Mouse (Mus musculus) midbrain, embryonic 12.5 days (tissue): ENCODE data around the gene Tmem262. TPM values are rescaled to one million over a fixed set of nuclear protein-coding genes. Genes with fewer than 3 reads are reported as not detected.

Source experiments
- microRNA-seq: library from miRNA; unstranded; fragments of <30 nt; microRNA quantifications from one replicate; pipeline ENCODE4, GENCODE M21; 2017
- polyA plus RNA-seq: library from polyadenylated mRNA; unstranded; fragments of >200 nt; fragmentation: Nextera tagmentation; extraction: Ambion mirVana; gene quantifications from 2 replicates; pipeline ENCODE4 v1.2.1, GENCODE M21; 2016

The Tmem262 gene
- polyA plus RNA-seq, 1 experiment from 2014 or later = not detected

Small RNAs within 50 kb of the gene (microRNA-seq; reads per million reads assigned to microRNA genes)
- gene Mir6988 = 3.0 reads per million, percentile 8 among the genes with 10 or more reads in this experiment

Other genes starting within 250 kb of the Tmem262 start
- gene Frmd8, start 204.8 kb upstream of the Tmem262 start, polyA plus RNA-seq = 22.3 and 24.8 TPM in 2 replicates
- 1.9 and 3.4 TPM in 2 replicates for gene Slc25a45, start 202.2 kb upstream of the Tmem262 start, polyA plus RNA-seq
- 11.1 and 11.4 TPM in 2 replicates for gene Tigd3, start 185.9 kb upstream of the Tmem262 start, polyA plus RNA-seq
- 171 and 185 TPM in 2 replicates for gene Dpf2, start 167.0 kb upstream of the Tmem262 start, polyA plus RNA-seq
- gene Cdc42ep2, start 155.2 kb upstream of the Tmem262 start, polyA plus RNA-seq = 3.6 and 3.8 TPM in 2 replicates
- gene Pola2, start 115.8 kb upstream of the Tmem262 start, polyA plus RNA-seq = 57.4 and 59.6 TPM in 2 replicates
- gene Slc22a20, start 93.9 kb upstream of the Tmem262 start, polyA plus RNA-seq = not detected in 2 replicates
- gene Capn1, start 64.1 kb upstream of the Tmem262 start, polyA plus RNA-seq = 3.8 and 4.5 TPM in 2 replicates
- gene Syvn1, start 33.5 kb upstream of the Tmem262 start, polyA plus RNA-seq = 30.0 and 32.6 TPM in 2 replicates
- 75.8 and 76.4 TPM in 2 replicates for gene Mrpl49, start 22.2 kb upstream of the Tmem262 start, polyA plus RNA-seq
- 595 and 628 TPM in 2 replicates for gene Fau, start 22.2 kb upstream of the Tmem262 start, polyA plus RNA-seq
- 30.8 and 32.2 TPM in 2 replicates for gene Znhit2, start 18.8 kb upstream of the Tmem262 start, polyA plus RNA-seq
- gene Tm7sf2, start 11.7 kb upstream of the Tmem262 start, polyA plus RNA-seq = 41.0 and 41.3 TPM in 2 replicates
- gene Vps51, start 2.8 kb upstream of the Tmem262 start, polyA plus RNA-seq = 77.0 and 82.2 TPM in 2 replicates
- 2.6 and 3.6 TPM in 2 replicates for gene Gm28374, start 2.2 kb downstream of the Tmem262 start, polyA plus RNA-seq
- gene Zfpl1, start 4.9 kb downstream of the Tmem262 start, polyA plus RNA-seq = 67.1 and 75.1 TPM in 2 replicates
- gene Cdca5, start 5.0 kb downstream of the Tmem262 start, polyA plus RNA-seq = 41.5 and 42.1 TPM in 2 replicates
- 0.77 TPM in 1 of 2 replicates, not detected in the other for gene AC131692.1, start 14.4 kb downstream of the Tmem262 start, polyA plus RNA-seq
- gene Naaladl1, start 25.7 kb downstream of the Tmem262 start, polyA plus RNA-seq = 0.59 and 0.94 TPM in 2 replicates
- gene Sac3d1, start 38.6 kb downstream of the Tmem262 start, polyA plus RNA-seq = 49.7 and 50.8 TPM in 2 replicates
- gene Snx15, start 48.3 kb downstream of the Tmem262 start, polyA plus RNA-seq = 29.7 and 30.5 TPM in 2 replicates
- gene Batf2, start 61.0 kb downstream of the Tmem262 start, polyA plus RNA-seq = not detected in 2 replicates
- gene Arl2, start 61.5 kb downstream of the Tmem262 start, polyA plus RNA-seq = 90.9 and 96.1 TPM in 2 replicates
- not detected in 2 replicates for gene Majin, start 104.4 kb downstream of the Tmem262 start, polyA plus RNA-seq
- 0.74 TPM in 1 of 2 replicates, not detected in the other for gene Gpha2, start 146.3 kb downstream of the Tmem262 start, polyA plus RNA-seq
- gene Ppp2r5b, start 155.8 kb downstream of the Tmem262 start, polyA plus RNA-seq = 61.3 and 66.1 TPM in 2 replicates
- gene Atg2a, start 161.6 kb downstream of the Tmem262 start, polyA plus RNA-seq = 13.6 and 14.2 TPM in 2 replicates
- gene Ehd1, start 196.7 kb downstream of the Tmem262 start, polyA plus RNA-seq = 90.8 and 96.9 TPM in 2 replicates
- 0.29 and 0.37 TPM in 2 replicates for gene Cdc42bpg, start 226.4 kb downstream of the Tmem262 start, polyA plus RNA-seq